Mouse (Mus musculus) ES-E14 (cell line): ENCODE results near the gene Slc38a10.

Experiments
- CHD2 ChIP-seq: IDR thresholded peaks from 2 replicates; pipeline ENCODE4 v1.6.1; 2014; ENCODE audit warnings: mild to moderate bottlenecking, low read depth, low read length, inconsistent platforms
- MAFK ChIP-seq: IDR thresholded peaks from 2 replicates; pipeline ENCODE4 v1.6.1; 2014; ENCODE audit warnings: mild to moderate bottlenecking, low read depth, low read length, inconsistent platforms; ENCODE audit not compliant: insufficient read depth
- ZNF384 ChIP-seq: IDR thresholded peaks from 2 replicates; pipeline ENCODE4 v1.6.1; 2012; ENCODE audit warnings: low read depth, low read length, inconsistent platforms

- TF ChIP-seq ZNF384 (no peak), CHD2 (no peak), MAFK (no peak)
These were observed 37.6 kb upstream of the Slc38a10 start for GRCm38 (mm10) chr11:120188481-120189441.
